Mouse (Mus musculus): Measurements from ENCODE around the gene Zcchc7. TPM values are rescaled to one million over a fixed set of nuclear protein-coding genes. Genes with fewer than 3 reads are reported as not detected.
"Not testable (repeated sequence)": the region's sequence is repeated elsewhere in the genome, so short reads cannot be mapped to it uniquely, and the experiment has no call there.

The Zcchc7 gene
- polyA plus RNA-seq, 1 experiment from 2014 or later = 30.7 TPM

DNA sequence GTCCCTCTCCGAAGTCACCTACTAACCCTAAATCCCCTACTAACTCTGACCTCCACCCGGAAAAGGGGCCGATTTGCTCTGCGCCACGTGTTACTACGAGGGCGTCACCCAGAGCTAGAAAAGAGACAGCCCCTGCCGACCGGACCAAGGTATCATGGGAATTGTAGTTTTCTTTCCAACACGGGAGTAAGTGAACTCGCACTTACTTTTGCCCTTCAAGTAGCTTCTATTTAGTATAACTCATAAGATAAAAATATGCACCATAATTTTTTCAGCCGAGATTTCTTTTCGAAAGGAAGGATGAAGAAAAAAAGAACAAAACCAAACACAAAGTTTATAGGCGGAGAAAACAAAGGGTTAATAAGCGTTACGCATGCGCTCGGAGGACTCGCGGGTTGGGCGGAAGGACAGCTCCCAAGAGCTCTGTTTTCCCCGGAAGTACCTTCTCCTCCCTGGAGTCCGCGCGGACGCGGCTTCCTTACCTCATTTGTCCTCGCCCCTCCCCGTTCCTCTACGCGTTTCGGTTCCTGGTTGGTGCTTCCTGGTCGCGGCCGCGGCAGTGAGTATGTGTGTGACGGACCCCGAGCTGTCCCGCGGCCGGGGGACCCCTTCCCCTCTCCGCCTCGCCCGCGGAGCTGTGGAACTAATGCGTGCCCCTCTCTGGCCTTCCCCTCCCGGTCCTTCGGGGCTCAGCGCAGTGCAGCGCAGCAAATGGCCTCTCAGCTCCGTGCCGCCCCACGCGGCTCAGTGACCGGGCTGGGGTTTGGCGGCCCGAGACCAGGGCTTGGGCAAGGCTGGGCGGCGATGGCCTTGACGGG, 666 bp downstream of the Zcchc7 start:
- Histone ChIP-seq H3K4me3 (ENCODE audit: low read length) (peak overlapping the region; percentile 91), H3K4me2 (replicated peaks; ENCODE audit: low read depth, low read length) (peak overlapping the region; percentile 83), H3K4me1 (ENCODE audit: insufficient read depth, low read length) (peaks cover 13% of the 10 kb centered on the region; the same call in 1 of the 2 replicates), H3K9ac (replicated peaks; ENCODE audit: low read length) (peak overlapping the region; percentile 97), H3K9me3 (ENCODE audit: low read length) (no peaks in the 10 kb centered on the region), H3K27ac (ENCODE audit: low read length) (peak overlapping the region; percentile 97), H3K36me3 (ENCODE audit: insufficient read depth, low read length) (no peaks in the 10 kb centered on the region), H3K27me3 (ENCODE audit: insufficient read depth, low read length) (no peaks in the 10 kb centered on the region)
- under 1% methylated on average over 60 of the region's 60 CpGs for WGBS
- peak; percentile 98 for ATAC-seq (ENCODE audit: low FRiP score, low TSS enrichment)

DNA sequence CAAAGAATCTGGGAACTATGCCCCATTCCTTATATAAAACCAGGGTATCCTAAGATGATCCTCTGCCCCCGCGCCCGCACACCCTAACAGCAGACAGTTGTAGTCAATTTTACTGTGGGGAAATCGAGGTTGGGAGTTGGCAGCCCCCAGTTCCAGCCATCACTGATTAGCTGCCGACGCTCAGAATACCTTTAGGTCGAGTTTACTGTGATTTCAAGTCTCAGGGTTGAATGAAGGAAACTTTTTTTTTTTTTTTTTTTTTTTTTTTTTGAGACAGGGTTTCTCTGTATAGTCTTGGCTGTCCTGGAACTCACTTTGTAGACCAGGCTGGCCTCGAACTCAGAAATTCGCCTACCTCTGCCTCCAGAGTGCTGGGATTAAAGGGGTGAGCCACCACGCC, 1.5 kb downstream of the Zcchc7 start:
- H3K36me3 ChIP-seq (ENCODE audit: insufficient read depth, low read length); H3K27me3 ChIP-seq (ENCODE audit: insufficient read depth, low read length); H3K9me3 ChIP-seq (ENCODE audit: low read length); ATAC-seq (ENCODE audit: low FRiP score, low TSS enrichment): not testable (repeated sequence)
- Histone ChIP-seq H3K4me1 (ENCODE audit: insufficient read depth, low read length) (peaks cover 13% of the 10 kb centered on the region; the same call in 1 of the 2 replicates), H3K27ac (ENCODE audit: low read length) (peak overlapping the region; percentile 97), H3K4me2 (replicated peaks; ENCODE audit: low read depth, low read length) (peak overlapping the region; percentile 83), H3K9ac (replicated peaks; ENCODE audit: low read length) (peak overlapping the region; percentile 97), H3K4me3 (ENCODE audit: low read length) (peak overlapping the region; percentile 91)
- 10% methylated on average over 10 of the region's 10 CpGs for WGBS

- no peak overlapping the region for H3K27ac ChIP-seq (ENCODE audit: low read length)
- 77% methylated on average over 3 of the region's 3 CpGs for WGBS
- no peaks in the 10 kb centered on the region for H3K4me1 ChIP-seq (ENCODE audit: insufficient read depth, low read length)
- no peak for ATAC-seq (ENCODE audit: low FRiP score, low TSS enrichment)
- H3K9ac ChIP-seq (replicated peaks; ENCODE audit: low read length) = no peak overlapping the region
- H3K36me3 ChIP-seq (ENCODE audit: insufficient read depth, low read length) = peaks cover 7% of the 10 kb centered on the region; the same call in 1 of the 2 replicates
- no peak overlapping the region for H3K4me2 ChIP-seq (replicated peaks; ENCODE audit: low read depth, low read length)
- no peaks in the 10 kb centered on the region for H3K9me3 ChIP-seq (ENCODE audit: low read length)
- H3K4me3 ChIP-seq (ENCODE audit: low read length) = no peak overlapping the region
- H3K27me3 ChIP-seq (ENCODE audit: insufficient read depth, low read length) = no peaks in the 10 kb centered on the region
Observed at GRCm38 (mm10) chr4:44774890-44775289, 19.2 kb downstream of the Zcchc7 start.

DNA sequence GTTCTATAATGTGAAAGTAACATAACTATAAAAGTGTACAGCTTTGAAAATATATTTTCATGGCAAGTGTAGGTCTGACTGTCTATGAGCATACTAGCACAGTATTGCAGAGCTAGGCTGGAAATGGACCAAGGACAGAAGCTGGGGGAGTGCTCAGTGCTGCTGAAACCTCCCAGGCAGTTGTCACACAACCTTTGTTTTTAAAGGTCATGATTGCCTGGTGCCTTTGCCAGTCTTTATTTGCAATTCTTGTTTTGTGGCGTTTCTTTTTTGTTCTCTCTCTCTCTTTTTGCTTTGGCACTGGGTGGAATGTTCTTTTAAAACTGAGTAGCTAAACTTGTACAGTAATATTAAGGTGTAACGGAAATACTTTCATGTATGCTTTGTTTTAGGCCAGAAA, 21.0 kb downstream of the Zcchc7 start:
- Histone ChIP-seq H3K4me3 (ENCODE audit: low read length) (no peak overlapping the region), H3K9ac (replicated peaks; ENCODE audit: low read length) (no peak overlapping the region), H3K4me1 (ENCODE audit: insufficient read depth, low read length) (peaks cover 5% of the 10 kb centered on the region; the same call in 1 of the 2 replicates), H3K4me2 (replicated peaks; ENCODE audit: low read depth, low read length) (no peak overlapping the region), H3K36me3 (ENCODE audit: insufficient read depth, low read length) (no peaks in the 10 kb centered on the region), H3K27me3 (ENCODE audit: insufficient read depth, low read length) (no peaks in the 10 kb centered on the region), H3K27ac (ENCODE audit: low read length) (no peak overlapping the region), H3K9me3 (ENCODE audit: low read length) (no peaks in the 10 kb centered on the region)
- ATAC-seq (ENCODE audit: low FRiP score, low TSS enrichment) = no peak
- 75% methylated on average over 2 of the region's 2 CpGs for WGBS

GRCm38 (mm10) chr4:44777101-44777500, 21.4 kb downstream of the Zcchc7 start:
- no peak overlapping the region for H3K4me2 ChIP-seq (replicated peaks; ENCODE audit: low read depth, low read length)
- peaks cover 5% of the 10 kb centered on the region; the same call in 1 of the 2 replicates for H3K4me1 ChIP-seq (ENCODE audit: insufficient read depth, low read length)
- no peaks in the 10 kb centered on the region for H3K9me3 ChIP-seq (ENCODE audit: low read length)
- H3K36me3 ChIP-seq (ENCODE audit: insufficient read depth, low read length) = no peaks in the 10 kb centered on the region
- H3K4me3 ChIP-seq (ENCODE audit: low read length) = no peak overlapping the region
- no peak for ATAC-seq (ENCODE audit: low FRiP score, low TSS enrichment)
- H3K27ac ChIP-seq (ENCODE audit: low read length) = no peak overlapping the region
- H3K9ac ChIP-seq (replicated peaks; ENCODE audit: low read length) = no peak overlapping the region
- 96% methylated on average over 3 of the region's 3 CpGs for WGBS
- H3K27me3 ChIP-seq (ENCODE audit: insufficient read depth, low read length) = no peaks in the 10 kb centered on the region

DNA sequence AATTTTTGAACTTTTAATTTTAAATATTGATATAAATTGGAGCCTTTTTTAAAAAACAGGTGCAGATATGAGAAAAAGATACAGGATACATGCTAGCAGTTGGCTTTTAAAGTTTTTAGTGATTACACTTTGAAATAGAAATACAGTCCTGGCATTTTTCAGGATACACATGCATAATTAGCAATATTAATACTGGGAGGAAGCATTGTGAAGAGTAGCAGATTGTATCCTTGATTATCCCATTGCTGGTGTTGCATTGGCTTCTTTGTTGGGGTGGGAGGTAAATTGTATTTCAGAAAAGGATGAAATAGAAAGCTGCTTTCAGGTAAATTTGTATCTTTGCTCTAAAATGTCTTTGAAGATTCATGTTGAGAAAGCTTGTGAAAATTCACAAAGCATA, 22.0 kb downstream of the Zcchc7 start:
- H3K4me1 ChIP-seq (ENCODE audit: insufficient read depth, low read length) = peaks cover 5% of the 10 kb centered on the region; the same call in 1 of the 2 replicates
- H3K9me3 ChIP-seq (ENCODE audit: low read length) = no peaks in the 10 kb centered on the region
- no peak for ATAC-seq (ENCODE audit: low FRiP score, low TSS enrichment)
- no peaks in the 10 kb centered on the region for H3K36me3 ChIP-seq (ENCODE audit: insufficient read depth, low read length)
- H3K27ac ChIP-seq (ENCODE audit: low read length) = no peak overlapping the region
- no peaks in the 10 kb centered on the region for H3K27me3 ChIP-seq (ENCODE audit: insufficient read depth, low read length)
- no peak overlapping the region for H3K9ac ChIP-seq (replicated peaks; ENCODE audit: low read length)
- H3K4me3 ChIP-seq (ENCODE audit: low read length) = no peak overlapping the region
- H3K4me2 ChIP-seq (replicated peaks; ENCODE audit: low read depth, low read length) = no peak overlapping the region

DNA sequence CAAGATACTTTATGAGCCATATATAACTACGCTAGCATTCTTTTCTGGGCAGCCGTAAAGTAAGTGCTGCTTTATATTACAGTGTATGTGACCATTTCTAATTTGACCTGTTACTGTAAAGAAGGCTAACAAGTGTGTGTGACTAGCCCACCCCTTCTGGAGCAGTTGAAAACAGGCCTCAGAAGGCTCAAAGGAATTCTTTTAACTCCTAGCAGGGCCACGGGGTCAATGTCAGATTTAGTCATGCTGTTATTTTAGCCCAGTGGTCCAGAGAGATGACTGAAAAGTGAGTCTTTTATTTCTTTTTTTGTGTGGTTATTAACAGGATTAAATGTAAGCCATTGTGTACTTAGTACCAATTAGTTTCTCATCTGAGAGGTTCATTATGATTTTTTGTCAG, 22.6 kb downstream of the Zcchc7 start:
- Histone ChIP-seq H3K27ac (ENCODE audit: low read length) (no peak overlapping the region), H3K27me3 (ENCODE audit: insufficient read depth, low read length) (no peaks in the 10 kb centered on the region), H3K4me3 (ENCODE audit: low read length) (no peak overlapping the region), H3K4me2 (replicated peaks; ENCODE audit: low read depth, low read length) (no peak overlapping the region), H3K36me3 (ENCODE audit: insufficient read depth, low read length) (no peaks in the 10 kb centered on the region), H3K9ac (replicated peaks; ENCODE audit: low read length) (no peak overlapping the region), H3K9me3 (ENCODE audit: low read length) (no peaks in the 10 kb centered on the region), H3K4me1 (ENCODE audit: insufficient read depth, low read length) (peaks cover 5% of the 10 kb centered on the region; the same call in 1 of the 2 replicates)
- WGBS = 39% methylated on average over 3 of the region's 3 CpGs
- no peak for ATAC-seq (ENCODE audit: low FRiP score, low TSS enrichment)

GRCm38 (mm10) chr4:44780462-44781157, 24.9 kb downstream of the Zcchc7 start:
- Histone ChIP-seq H3K4me3 (ENCODE audit: low read length) (no peak overlapping the region), H3K27me3 (ENCODE audit: insufficient read depth, low read length) (no peaks in the 10 kb centered on the region), H3K36me3 (ENCODE audit: insufficient read depth, low read length) (no peaks in the 10 kb centered on the region), H3K9me3 (ENCODE audit: low read length) (no peaks in the 10 kb centered on the region), H3K4me2 (replicated peaks; ENCODE audit: low read depth, low read length) (no peak overlapping the region), H3K9ac (replicated peaks; ENCODE audit: low read length) (no peak overlapping the region), H3K4me1 (ENCODE audit: insufficient read depth, low read length) (peaks cover 5% of the 10 kb centered on the region; the same call in 1 of the 2 replicates), H3K27ac (ENCODE audit: low read length) (no peak overlapping the region)
- ATAC-seq (ENCODE audit: low FRiP score, low TSS enrichment) = no peak
- 55% methylated on average over 4 of the region's 4 CpGs for WGBS

DNA sequence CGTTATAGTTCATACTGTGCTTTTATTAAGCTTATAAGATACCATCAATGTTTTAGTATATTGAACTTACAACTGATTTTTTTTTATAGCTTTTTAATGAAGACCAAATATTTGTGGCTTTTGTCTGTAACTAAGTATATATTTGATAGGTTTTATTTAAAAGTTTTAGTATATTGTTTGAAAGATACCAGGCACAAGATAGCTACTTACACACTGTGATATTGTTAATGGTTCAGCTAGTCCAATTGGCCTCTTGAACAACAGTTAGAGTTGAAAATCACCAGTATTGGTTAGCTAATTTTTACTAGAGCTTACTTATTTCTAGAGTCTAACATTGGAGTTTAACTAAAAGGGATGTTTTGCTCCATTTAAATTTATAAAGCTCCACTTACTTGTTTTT, 25.8 kb downstream of the Zcchc7 start:
- no peak overlapping the region for H3K27ac ChIP-seq (ENCODE audit: low read length)
- H3K27me3 ChIP-seq (ENCODE audit: insufficient read depth, low read length) = no peaks in the 10 kb centered on the region
- ATAC-seq (ENCODE audit: low FRiP score, low TSS enrichment) = no peak
- H3K9ac ChIP-seq (replicated peaks; ENCODE audit: low read length) = no peak overlapping the region
- H3K4me1 ChIP-seq (ENCODE audit: insufficient read depth, low read length) = peaks cover 5% of the 10 kb centered on the region; the same call in 1 of the 2 replicates
- H3K4me3 ChIP-seq (ENCODE audit: low read length) = no peak overlapping the region
- 71% methylated on average over 1 of the region's 1 CpGs for WGBS
- H3K4me2 ChIP-seq (replicated peaks; ENCODE audit: low read depth, low read length) = no peak overlapping the region
- H3K9me3 ChIP-seq (ENCODE audit: low read length) = no peaks in the 10 kb centered on the region
- H3K36me3 ChIP-seq (ENCODE audit: insufficient read depth, low read length) = no peaks in the 10 kb centered on the region
